Mouse (Mus musculus) ES-Bruce4 (cell line): ENCODE data around the gene Clcn6.
"Not testable (repeated sequence)": the region's sequence is repeated elsewhere in the genome, so short reads cannot be mapped to it uniquely, and the experiment has no call there.

Source experiments
- CTCF ChIP-seq: IDR thresholded peaks from one replicate; pipeline ENCODE4 v1.8.1; 2011; ENCODE audit warnings: low read depth, low read length
- EP300 ChIP-seq: IDR thresholded peaks from 2 replicates; pipeline ENCODE4 v1.6.1; 2011; ENCODE audit warnings: low read depth, low read length; ENCODE audit not compliant: insufficient read depth
- POLR2A ChIP-seq: IDR thresholded peaks from one replicate; pipeline ENCODE4 v1.8.1; 2011; ENCODE audit warnings: low read length; ENCODE audit not compliant: insufficient read depth

DNA sequence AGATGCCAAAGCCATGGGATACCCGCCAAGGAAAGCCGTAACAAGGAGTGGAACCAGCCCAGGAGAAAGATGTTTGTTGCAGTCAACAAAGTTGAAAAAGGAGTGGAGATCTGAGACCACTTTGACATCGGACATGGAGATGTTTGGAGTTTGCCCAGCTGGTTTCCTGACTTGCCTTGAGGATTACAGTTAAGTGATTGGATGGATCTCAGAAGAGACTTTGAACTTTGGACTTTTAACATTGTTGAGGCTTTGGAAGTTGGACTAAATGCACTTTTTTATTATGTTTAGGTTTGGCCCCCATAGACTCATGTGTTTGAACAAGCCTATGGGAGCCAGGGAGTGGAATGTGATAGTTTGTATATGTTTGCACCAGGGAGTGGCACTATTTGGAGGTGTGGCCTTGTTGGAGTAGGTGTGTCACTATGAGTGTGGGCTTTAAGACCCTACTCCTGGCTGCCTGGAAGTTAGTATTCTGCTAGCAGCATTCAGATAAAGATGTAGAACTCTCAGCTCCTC, 11.8 kb upstream of the Clcn6 start:
- not testable (repeated sequence) for TF ChIP-seq CTCF, POLR2A, EP300
